Mouse (Mus musculus) stomach, postnatal 0 days (tissue): Measurements from ENCODE around the gene Padi1.

Experiments
- CTCF ChIP-seq: IDR thresholded peaks from 2 replicates; pipeline ENCODE4 v1.5.1; 2016; ENCODE audit warnings: antibody characterized with exemption, low read depth, mild to moderate bottlenecking, moderate library complexity
- EP300 ChIP-seq: optimal IDR thresholded peaks from 2 replicates; pipeline ENCODE3; 2016; ENCODE audit warnings: antibody characterized with exemption

GRCm38 (mm10) chr4:140891525-140892162 lies 46.1 kb upstream of the Padi1 start:
- no peak for TF ChIP-seq CTCF
- no peak for TF ChIP-seq EP300
